Mouse (Mus musculus) right cerebral cortex, postnatal 10 days (tissue): Measurements from ENCODE around the gene Pigr.

Experiments used
- DNase-seq, 2 experiments: peaks; one replicate each; pipeline ENCODE4 v3.0.0; 2021; ENCODE audit warnings: low spot score in 2 of 2

Gene Pigr

GRCm38 (mm10) chr1:130877889-130878614 lies 51.6 kb downstream of the Pigr start:
- peak in 1 of 2 experiments; percentile 25 for DNase-seq

GRCm38 (mm10) chr1:130879927-130880326 lies 53.4 kb downstream of the Pigr start:
- DNase-seq: no peak

GRCm38 (mm10) chr1:130883146-130883545 lies 56.7 kb downstream of the Pigr start:
- DNase-seq: no peak

GRCm38 (mm10) chr1:130887354-130887753 lies 60.9 kb downstream of the Pigr start, which contains the start of gene Il24:
Il24 (minus strand) TSS chr1:130887454.
- no peak for DNase-seq

- DNase-seq: no peak
Observed at GRCm38 (mm10) chr1:130892446-130892845, 66.0 kb downstream of the Pigr start.

- no peak for DNase-seq
Observed at GRCm38 (mm10) chr1:130893329-130894040, 67.0 kb downstream of the Pigr start.

GRCm38 (mm10) chr1:130894468-130894867 lies 68.0 kb downstream of the Pigr start:
- DNase-seq: no peak
